Mouse (Mus musculus) urinary bladder, postnatal 25 days (tissue): ENCODE measurements around the gene Tnpo2.
"Not testable (repeated sequence)": the region's sequence is repeated elsewhere in the genome, so short reads cannot be mapped to it uniquely, and the experiment has no call there.

Experiments
- DNase-seq: peaks from one replicate; pipeline ENCODE4 v3.0.0; 2022; ENCODE audit warnings: low spot score

Tnpo2 gene

DNA sequence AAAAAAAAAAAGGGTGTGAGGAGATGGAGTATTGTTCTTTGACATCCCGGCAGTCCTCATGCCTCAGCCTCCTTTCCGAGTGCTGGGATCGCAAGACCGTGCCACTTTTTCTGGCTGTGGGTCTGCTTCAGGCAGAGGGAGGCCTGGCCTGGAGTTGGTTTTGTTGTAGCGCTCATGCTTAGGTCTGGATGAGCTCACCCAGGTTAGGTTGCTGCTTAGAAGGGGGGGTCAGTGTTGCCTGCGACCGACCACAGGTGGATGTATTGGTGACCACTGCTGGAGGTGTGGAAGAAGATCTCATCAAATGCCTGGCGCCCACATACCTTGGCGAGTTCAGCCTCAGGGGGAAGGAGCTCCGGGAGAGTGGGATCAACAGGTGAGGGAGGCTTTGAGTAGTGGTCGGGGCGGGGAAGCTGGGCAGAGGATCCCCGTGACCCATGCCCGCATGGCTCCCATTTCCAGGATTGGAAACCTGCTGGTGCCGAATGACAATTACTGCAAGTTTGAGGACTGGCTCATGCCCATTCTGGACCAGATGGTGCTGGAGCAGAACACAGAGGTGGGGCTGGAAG is 36.4 kb downstream of the Tnpo2 start:
- DNase-seq: no peak

DNA sequence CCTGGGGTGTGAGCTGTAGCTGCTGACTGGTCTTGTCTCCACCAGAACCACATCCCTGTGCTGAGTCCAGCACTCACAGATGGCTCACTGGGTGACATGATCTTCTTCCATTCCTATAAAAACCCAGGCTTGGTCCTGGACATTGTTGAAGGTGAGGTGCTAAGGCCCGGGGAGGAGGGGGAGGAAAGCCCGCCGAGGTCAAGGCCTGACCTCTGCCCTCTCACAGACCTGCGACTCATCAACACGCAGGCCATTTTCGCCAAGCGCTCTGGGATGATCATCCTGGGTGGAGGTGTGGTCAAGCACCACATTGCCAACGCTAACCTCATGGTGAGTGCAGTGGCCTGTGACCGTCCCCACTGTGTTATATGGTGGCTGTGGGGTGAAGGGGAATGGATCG is 37.5 kb downstream of the Tnpo2 start:
- DNase-seq: no peak

- no peak for DNase-seq
These were observed 37.9 kb downstream of the Tnpo2 start for GRCm38 (mm10) chr8:85074617-85075016.

DNA sequence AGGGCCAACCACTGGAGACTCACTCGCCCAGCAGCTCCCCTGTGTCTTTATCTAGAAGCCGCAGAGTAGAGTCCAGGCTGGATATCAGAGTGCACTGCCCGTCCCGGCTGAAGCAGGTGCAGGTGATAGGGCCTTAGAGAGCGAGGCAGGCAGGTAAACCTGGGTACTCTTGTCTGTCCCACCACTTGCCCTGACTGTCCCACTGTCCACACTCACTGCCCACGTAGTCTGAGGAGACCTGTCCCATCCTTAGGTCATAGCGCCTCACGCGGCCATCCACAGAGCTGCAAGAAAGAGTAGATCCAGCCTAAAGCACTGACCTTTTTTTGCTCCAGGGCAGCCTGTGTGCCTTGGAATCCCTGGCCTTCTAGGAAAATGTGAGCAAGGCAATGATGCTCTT is 39.3 kb downstream of the Tnpo2 start:
- DNase-seq: no peak

GRCm38 (mm10) chr8:85076993-85077392 is 40.3 kb downstream of the Tnpo2 start:
- DNase-seq: peak; percentile 67

DNA sequence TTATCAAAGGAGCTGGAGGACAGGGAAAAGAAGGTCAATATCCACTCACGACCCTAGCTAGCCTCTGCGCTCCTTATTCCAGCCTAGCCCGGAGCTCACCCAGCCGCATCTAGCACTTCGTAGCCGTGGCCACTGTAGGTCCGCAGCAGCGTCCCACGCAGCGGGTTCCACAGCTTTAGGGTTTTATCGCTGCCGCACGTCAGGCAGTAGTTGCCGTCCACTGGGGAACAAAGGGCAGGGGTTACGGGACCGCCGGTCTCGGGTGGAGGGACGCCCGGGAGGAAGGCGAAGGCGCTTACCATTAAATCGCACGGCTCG is 43.5 kb downstream of the Tnpo2 start:
- DNase-seq: no peak

GRCm38 (mm10) chr8:85080532-85081215 is 44.0 kb downstream of the Tnpo2 start, which contains the start of gene Wdr83os:
TSS of gene Wdr83os (plus strand) at chr8:85080740.
- DNase-seq: peak; percentile 44

- DNase-seq: no peak
These were observed 44.5 kb downstream of the Tnpo2 start, which contains the start of gene Wdr83 for GRCm38 (mm10) chr8:85081216-85081555. TSS of gene Wdr83 (minus strand) at chr8:85081306.

DNA sequence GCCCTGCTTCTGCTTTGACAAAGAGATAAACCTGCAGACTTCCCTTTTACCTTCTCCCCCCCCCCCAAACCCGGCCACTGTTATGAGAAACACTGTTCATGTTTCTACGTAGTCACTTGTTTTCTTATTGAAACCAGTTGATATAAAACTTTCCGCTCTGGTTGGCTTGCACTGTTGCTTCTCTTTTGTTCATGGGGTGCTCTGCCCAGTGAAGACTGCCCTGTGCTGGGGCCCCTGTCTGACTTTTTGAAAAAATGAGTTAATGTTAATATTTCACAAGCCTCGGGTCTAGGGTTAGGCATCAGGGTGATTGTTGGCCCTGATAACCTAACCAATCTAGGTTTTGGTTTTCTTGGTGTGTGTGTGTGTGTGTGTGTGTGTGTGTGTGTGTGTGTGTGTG is 45.5 kb downstream of the Tnpo2 start:
- DNase-seq: not testable (repeated sequence)

GRCm38 (mm10) chr8:85083108-85083813 is 46.5 kb downstream of the Tnpo2 start, which contains the start of gene Man2b1:
TSS of gene Man2b1 (plus strand) at chr8:85083270.
- peak; percentile 80 for DNase-seq

DNA sequence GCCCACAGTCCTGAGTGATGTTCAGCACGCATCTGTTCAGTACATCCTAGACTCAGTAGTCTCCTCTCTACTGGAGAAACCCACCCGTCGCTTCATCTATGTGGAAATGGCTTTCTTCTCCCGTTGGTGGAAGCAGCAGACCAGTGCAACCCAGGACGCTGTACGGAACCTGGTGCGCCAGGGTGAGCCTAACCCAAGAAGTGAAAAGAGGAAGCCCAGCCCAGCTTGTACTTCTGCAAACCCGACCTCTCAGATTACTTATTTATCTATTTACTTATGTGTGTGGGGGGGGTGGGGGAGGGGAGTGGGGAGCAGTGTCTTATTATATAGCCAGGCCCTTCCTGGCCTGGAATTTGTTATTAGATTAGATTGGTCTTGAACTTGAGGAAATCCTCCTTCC is 47.9 kb downstream of the Tnpo2 start:
- no peak for DNase-seq

DNA sequence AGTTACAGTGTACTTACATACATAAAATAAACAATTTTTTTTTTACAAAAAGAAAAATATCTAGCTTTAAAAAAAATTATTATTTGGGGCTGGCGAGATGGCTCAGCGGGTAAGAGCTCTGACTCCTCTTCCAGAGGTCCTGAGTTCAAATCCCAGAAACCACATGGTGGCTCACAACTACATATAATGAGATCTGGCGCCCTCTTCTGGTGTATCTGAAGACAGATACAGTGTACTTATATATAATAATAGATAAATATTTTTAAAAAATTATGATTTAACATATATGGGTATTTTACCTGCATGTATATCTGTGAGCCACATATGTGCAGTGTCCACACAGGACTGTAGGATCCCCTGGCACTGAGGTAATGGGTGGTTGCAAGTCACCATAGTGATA is 49.5 kb downstream of the Tnpo2 start:
- no peak for DNase-seq

DNA sequence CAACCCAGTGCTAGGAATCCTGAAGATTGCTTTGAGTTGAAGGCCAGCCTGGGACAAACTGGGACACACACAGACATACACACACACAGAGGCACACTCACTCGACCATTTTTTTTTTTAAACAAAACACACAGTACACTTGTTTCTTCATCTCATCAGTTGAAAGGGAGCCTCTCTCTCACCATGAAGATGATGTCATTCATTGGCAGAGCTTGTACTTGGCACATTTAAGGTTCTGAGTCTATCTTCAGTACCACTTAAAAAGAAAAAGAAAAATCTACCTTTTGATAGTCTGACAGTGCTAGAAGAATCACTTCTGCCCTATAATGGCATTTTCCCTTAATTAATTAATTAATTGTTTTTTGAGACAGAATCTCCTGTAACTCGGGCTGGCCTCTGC is 52.1 kb downstream of the Tnpo2 start:
- no peak for DNase-seq

DNA sequence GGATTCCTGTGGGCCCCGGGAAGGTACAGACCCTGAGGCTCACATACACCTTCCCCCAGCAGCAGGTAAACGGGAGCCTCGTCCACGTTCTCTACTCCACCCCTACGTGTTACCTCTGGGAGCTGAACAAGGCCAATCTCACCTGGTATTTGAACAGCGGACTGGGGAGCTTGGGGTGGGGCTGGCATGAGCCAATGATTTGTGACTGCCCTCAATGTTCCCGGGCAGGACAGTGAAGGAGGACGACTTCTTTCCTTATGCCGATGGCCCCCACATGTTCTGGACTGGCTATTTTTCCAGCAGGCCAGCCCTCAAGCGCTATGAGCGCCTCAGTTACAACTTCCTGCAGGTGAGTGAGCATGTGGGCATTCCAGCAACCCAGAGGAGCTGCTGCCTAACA is 54.1 kb downstream of the Tnpo2 start:
- DNase-seq: peak; percentile 2

- DNase-seq: peak; percentile 7
These were observed 54.9 kb downstream of the Tnpo2 start for GRCm38 (mm10) chr8:85091526-85092090.

GRCm38 (mm10) chr8:85095051-85095450 is 58.3 kb downstream of the Tnpo2 start:
- no peak for DNase-seq

DNA sequence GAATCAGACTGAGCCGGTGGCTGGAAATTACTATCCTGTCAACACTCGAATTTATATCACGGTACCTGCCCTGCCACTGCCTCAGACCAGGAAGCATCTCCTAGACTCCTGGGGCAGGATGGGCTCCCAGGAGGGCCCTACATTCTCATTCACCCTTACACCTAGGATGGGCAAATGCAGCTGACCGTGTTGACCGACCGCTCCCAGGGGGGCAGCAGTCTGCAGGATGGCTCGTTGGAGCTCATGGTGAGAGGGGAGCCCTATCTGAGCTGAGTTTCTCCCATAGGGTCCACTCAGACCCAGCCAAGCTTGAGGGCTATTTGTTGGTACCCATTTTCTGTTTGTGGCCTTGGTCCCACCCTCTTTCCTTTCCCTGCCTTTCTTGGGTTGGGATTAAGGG is 58.9 kb downstream of the Tnpo2 start:
- DNase-seq: no peak

DNA sequence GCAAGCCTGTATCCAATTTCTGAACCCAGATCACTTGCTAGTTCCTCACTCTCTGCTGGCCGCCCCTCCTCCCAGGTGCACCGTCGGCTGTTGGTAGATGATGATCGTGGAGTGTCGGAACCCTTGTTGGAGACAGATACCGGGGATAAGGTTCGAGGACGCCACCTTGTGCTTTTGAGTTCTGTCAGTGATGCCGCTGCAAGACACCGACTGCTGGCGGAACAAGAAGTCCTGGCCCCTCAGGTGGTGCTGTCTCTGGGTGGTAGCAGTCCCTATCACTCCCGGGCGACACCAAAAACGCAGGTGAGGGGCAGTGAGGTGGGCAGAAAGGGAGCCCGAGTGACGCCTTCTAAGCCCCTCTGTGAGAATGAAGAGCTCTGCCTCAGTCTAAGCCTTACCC is 59.5 kb downstream of the Tnpo2 start:
- no peak for DNase-seq

GRCm38 (mm10) chr8:85096850-85097249 is 60.1 kb downstream of the Tnpo2 start:
- DNase-seq: no peak

- DNase-seq: no peak
These were observed 63.5 kb downstream of the Tnpo2 start for GRCm38 (mm10) chr8:85100076-85100665.
